Mouse (Mus musculus) megakaryocyte, embryonic 14.5 days (primary cell): ENCODE results near the gene Zdhhc14.

Experiments
- FLI1 ChIP-seq: IDR thresholded peaks from 2 replicates; pipeline ENCODE4 v1.6.1; 2012; ENCODE audit warnings: low read length, inconsistent platforms, mixed read lengths
- GATA1 ChIP-seq: IDR thresholded peaks from 3 replicates; pipeline ENCODE4 v1.6.1; 2012; ENCODE audit warnings: mixed read lengths, low read length, inconsistent platforms, borderline replicate concordance

DNA sequence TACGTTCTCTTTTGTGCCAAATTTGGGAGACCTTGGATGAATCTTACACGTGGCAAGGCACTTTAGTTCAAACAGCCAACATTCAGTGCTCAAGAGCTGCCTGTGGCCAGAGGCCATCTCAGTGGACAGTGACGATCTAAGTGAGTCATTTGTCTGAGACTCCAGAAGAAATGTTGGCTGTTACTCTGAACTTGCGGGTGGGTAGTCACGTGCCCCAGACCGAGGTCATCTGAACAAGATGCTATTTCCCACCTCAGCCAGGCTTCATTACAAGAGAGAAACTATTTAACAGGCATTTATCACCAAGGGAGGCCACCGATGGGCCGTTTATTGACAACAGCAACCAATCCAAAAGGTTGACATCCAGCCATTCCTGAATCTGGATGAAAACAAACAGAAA, 174.3 kb downstream of the Zdhhc14 start:
- TF ChIP-seq FLI1 (no peak), GATA1 (no peak)
